Mouse (Mus musculus) kidney, embryonic 15.5 days (tissue): ENCODE data around the gene Syne2. TPM values are rescaled to one million over a fixed set of nuclear protein-coding genes. Genes with fewer than 3 reads are reported as not detected.
"Not testable (repeated sequence)": the region's sequence is repeated elsewhere in the genome, so short reads cannot be mapped to it uniquely, and the experiment has no call there.

Experiments used
- ATAC-seq: fragments of 200-750 bp; cut with Nextera tagmentation; replicated peaks from 2 replicates; pipeline ENCODE4 v1.8.0; 2017; ENCODE audit warnings: moderate TSS enrichment; ENCODE audit not compliant: low FRiP score
- H3K27ac ChIP-seq: fragments of 300-500 bp; sonication (generic); 2 replicates; pipeline ENCODE4 v1.5.1; 2015; ENCODE audit warnings: mild to moderate bottlenecking, inconsistent platforms
- H3K27me3 ChIP-seq: fragments of 300-500 bp; sonication (generic); 2 replicates; pipeline ENCODE4 v1.6.1; 2015; ENCODE audit warnings: inconsistent platforms
- H3K36me3 ChIP-seq: fragments of 300-500 bp; sonication (generic); 2 replicates; pipeline ENCODE4 v1.6.1; 2015; ENCODE audit warnings: inconsistent platforms
- H3K4me1 ChIP-seq: fragments of 300-500 bp; sonication (generic); 2 replicates; pipeline ENCODE4 v1.6.1; 2015; ENCODE audit warnings: inconsistent platforms
- H3K4me2 ChIP-seq: fragments of 300-500 bp; sonication (generic); 2 replicates; pipeline ENCODE4 v1.6.1; 2015; ENCODE audit warnings: moderate library complexity, mild to moderate bottlenecking, inconsistent platforms
- H3K4me3 ChIP-seq: fragments of 300-500 bp; sonication (generic); replicated peaks from 2 replicates; pipeline ENCODE4 v1.5.1; 2015; ENCODE audit warnings: mild to moderate bottlenecking, inconsistent platforms
- H3K9ac ChIP-seq: fragments of 300-500 bp; sonication (generic); 2 replicates; pipeline ENCODE4 v1.6.1; 2015; ENCODE audit warnings: mild to moderate bottlenecking, inconsistent platforms
- H3K9me3 ChIP-seq: fragments of 300-500 bp; sonication (generic); replicated peaks from 2 replicates; pipeline ENCODE4 v1.6.1; 2016; ENCODE audit warnings: inconsistent platforms
- WGBS: fragments of 180-500 bp; shearing (Covaris S2); methylation state at CpG from one replicate; pipeline ENCODE4 v1.1.7; 2015; ENCODE audit warnings: mixed read lengths; 5-methylcytosine and 5-hydroxymethylcytosine counted together
- polyA plus RNA-seq: library from polyadenylated mRNA; unstranded; fragments of >200 nt; fragmentation: Nextera tagmentation; extraction: Ambion mirVana; gene quantifications from 2 replicates; pipeline ENCODE4 v1.2.1, GENCODE M21; 2015

The Syne2 gene
- polyA plus RNA-seq, 1 experiment from 2014 or later, result 60.9 TPM

- Histone ChIP-seq H3K4me3 (no peak overlapping the region), H3K4me2 (no peak overlapping the region), H3K27ac (no peak overlapping the region), H3K4me1 (no peaks in the 10 kb centered on the region), H3K36me3 (peaks cover 98% of the 10 kb centered on the region), H3K9ac (no peak overlapping the region), H3K27me3 (no peaks in the 10 kb centered on the region), H3K9me3 (no peaks in the 10 kb centered on the region)
- 83% methylated on average over 20 of the region's 20 CpGs for WGBS
- no peak for ATAC-seq
Observed at GRCm38 (mm10) chr12:76104596-76105351, 286.8 kb downstream of the Syne2 start.

DNA sequence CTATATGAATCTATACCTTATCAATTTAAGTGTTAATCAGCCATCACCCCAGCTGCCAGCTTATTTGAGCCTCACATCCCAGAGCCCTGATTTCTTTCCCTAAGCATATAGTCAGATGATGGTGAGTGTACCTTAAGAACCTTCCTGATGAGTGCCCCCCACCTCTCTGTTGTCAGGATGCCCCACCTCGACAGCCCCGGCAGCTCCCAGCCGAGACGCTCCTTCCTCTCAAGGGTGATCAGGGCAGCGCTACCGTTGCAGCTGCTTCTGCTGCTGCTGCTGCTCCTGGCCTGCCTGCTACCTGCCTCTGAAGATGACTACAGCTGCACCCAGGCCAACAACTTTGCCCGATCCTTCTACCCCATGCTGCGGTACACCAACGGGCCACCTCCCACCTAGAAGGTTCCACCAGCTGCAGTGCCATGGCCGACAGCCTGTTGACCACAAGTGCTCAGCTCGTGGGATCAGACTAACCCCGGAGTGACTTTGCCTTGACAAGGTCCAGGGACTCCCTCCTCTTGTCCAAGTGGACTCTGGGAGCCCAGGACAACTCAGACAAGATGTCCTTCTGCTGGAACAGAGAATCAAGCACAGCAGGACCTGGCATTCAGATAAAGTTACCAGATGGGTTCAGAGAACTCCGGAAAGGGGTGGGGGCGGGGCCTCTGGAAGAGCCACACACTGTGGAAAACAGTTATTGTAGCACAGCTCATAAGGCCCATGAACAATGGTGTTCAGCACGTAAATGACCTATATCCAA is 291.9 kb downstream of the Syne2 start:
- Histone ChIP-seq H3K9ac (no peak overlapping the region), H3K4me3 (no peak overlapping the region), H3K27me3 (no peaks in the 10 kb centered on the region), H3K27ac (no peak overlapping the region), H3K9me3 (no peaks in the 10 kb centered on the region), H3K4me2 (no peak overlapping the region), H3K36me3 (peaks cover 63% of the 10 kb centered on the region), H3K4me1 (no peaks in the 10 kb centered on the region)
- no peak for ATAC-seq
- 92% methylated on average over 15 of the region's 15 CpGs for WGBS

- Histone ChIP-seq H3K27ac (no peak overlapping the region), H3K4me2 (no peak overlapping the region)
Observed at GRCm38 (mm10) chr12:76111046-76111445, 293.1 kb downstream of the Syne2 start.

GRCm38 (mm10) chr12:76116577-76116976 is 298.6 kb downstream of the Syne2 start:
- 49% methylated on average over 4 of the region's 4 CpGs for WGBS
- no peak overlapping the region for H3K9ac ChIP-seq
- ATAC-seq, result no peak

More at GRCm38 (mm10) chr12:76111046-76111445, 293.1 kb downstream of the Syne2 start:
- no peaks in the 10 kb centered on the region for H3K9me3 ChIP-seq
- WGBS, result 70% methylated on average over 3 of the region's 3 CpGs
- no peaks in the 10 kb centered on the region for H3K4me1 ChIP-seq
- H3K9ac ChIP-seq, result no peak overlapping the region
- no peaks in the 10 kb centered on the region for H3K27me3 ChIP-seq
- peaks cover 51% of the 10 kb centered on the region for H3K36me3 ChIP-seq
- no peak for ATAC-seq
- H3K4me3 ChIP-seq, result no peak overlapping the region

DNA sequence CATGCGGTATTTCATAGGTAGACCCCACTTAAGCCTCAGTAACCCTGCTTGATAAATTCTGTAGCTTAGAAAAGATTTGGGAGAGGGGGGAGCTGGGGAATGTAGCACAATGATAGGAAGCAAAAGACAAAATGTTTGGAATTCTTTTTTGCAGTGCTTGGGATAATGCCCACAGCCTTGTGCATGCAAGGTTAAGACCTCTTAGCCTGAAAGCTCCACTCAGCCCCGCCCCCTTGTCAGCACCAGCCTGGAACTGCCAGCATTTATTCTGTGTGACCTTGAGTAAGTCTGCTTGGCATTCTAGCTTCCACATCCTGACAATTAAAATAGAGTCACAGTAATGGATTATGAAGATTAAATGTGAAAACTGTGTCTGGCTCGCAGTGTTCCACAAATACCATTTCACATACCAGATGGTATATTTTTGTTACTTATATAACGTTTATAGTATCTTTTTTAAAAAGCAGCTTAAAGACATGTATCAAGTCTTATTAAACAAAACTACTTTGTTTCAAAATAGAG is 299.8 kb downstream of the Syne2 start:
- ATAC-seq, result no peak

More at GRCm38 (mm10) chr12:76116577-76116976, 298.6 kb downstream of the Syne2 start:
- Histone ChIP-seq H3K9me3 (no peaks in the 10 kb centered on the region), H3K27me3 (no peaks in the 10 kb centered on the region), H3K27ac (no peak overlapping the region), H3K4me3 (no peak overlapping the region), H3K36me3 (peaks cover under 1% of the 10 kb centered on the region; the same call in 1 of the 2 replicates), H3K4me1 (no peaks in the 10 kb centered on the region), H3K4me2 (no peak overlapping the region)

GRCm38 (mm10) chr12:76123223-76123622 is 305.3 kb downstream of the Syne2 start:
- Histone ChIP-seq H3K27me3 (no peaks in the 10 kb centered on the region), H3K9ac (no peak overlapping the region), H3K27ac (no peak overlapping the region), H3K4me1 (peaks cover under 1% of the 10 kb centered on the region; the same call in 1 of the 2 replicates), H3K9me3 (no peaks in the 10 kb centered on the region), H3K4me2 (no peak overlapping the region), H3K36me3 (no peaks in the 10 kb centered on the region), H3K4me3 (no peak overlapping the region)
- whole genome bisulfite sequencing, result 87% methylated on average over 6 of the region's 6 CpGs
- no peak for ATAC-seq

More for the DNA sequence above, 299.8 kb downstream of the Syne2 start:
- H3K4me1 ChIP-seq, result no peaks in the 10 kb centered on the region
- H3K9me3 ChIP-seq, result no peaks in the 10 kb centered on the region
- H3K9ac ChIP-seq, result no peak overlapping the region
- H3K27me3 ChIP-seq, result no peaks in the 10 kb centered on the region
- no peak overlapping the region for H3K4me2 ChIP-seq
- no peak overlapping the region for H3K27ac ChIP-seq
- 82% methylated on average over 4 of the region's 4 CpGs for WGBS
- H3K36me3 ChIP-seq, result no peaks in the 10 kb centered on the region
- no peak overlapping the region for H3K4me3 ChIP-seq

DNA sequence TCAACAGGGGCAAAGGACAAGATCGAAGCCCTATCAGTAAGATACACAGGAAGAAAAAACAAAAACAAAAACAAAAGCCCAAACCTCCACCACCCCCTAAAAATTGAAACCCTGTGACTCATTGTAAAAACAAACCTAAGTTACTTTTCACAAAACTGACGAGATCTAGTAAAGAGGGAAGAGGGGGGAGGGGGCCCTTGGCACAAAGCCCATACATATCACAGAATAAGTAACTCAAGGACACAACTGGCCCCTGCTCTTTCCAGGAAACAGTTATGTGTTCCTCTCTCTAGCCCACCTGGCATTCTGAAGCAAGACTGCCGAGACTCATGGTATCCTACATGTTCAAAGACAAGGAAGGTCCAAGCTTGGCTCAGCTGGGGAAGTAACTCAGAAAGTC is 310.4 kb downstream of the Syne2 start:
- Histone ChIP-seq H3K27ac (no peak overlapping the region), H3K9ac (no peak overlapping the region), H3K9me3 (no peaks in the 10 kb centered on the region), H3K4me2 (no peak overlapping the region), H3K27me3 (no peaks in the 10 kb centered on the region), H3K4me1 (peaks cover 7% of the 10 kb centered on the region), H3K36me3 (no peaks in the 10 kb centered on the region), H3K4me3 (no peak overlapping the region)
- 32% methylated on average over 3 of the region's 3 CpGs for WGBS
- no peak for ATAC-seq

DNA sequence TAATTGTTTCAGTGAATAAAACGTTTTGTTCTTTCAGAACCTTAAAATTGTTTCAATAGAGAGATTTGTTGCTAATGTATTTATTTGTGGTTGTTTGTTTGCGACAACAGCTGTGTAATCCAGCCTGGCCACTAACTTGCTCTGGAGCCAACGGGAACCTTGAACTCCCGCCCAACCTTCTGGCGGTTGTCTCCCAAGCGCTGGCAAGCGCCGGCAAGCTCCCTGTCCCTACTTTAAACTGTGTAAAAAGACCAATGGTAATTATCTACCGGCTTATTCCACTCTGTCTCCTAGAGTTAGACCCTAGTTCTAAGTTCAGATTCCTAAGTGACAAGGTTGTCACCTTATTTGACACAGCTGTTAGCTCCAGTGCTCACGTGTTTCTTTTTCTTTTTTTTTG is 310.9 kb downstream of the Syne2 start:
- Histone ChIP-seq H3K36me3 (no peaks in the 10 kb centered on the region), H3K27me3 (no peaks in the 10 kb centered on the region), H3K4me3 (no peak overlapping the region), H3K4me1 (peaks cover 7% of the 10 kb centered on the region), H3K27ac (no peak overlapping the region), H3K9me3 (no peaks in the 10 kb centered on the region), H3K4me2 (no peak overlapping the region), H3K9ac (no peak overlapping the region)
- ATAC-seq, result no peak
- WGBS, result 74% methylated on average over 10 of the region's 10 CpGs

DNA sequence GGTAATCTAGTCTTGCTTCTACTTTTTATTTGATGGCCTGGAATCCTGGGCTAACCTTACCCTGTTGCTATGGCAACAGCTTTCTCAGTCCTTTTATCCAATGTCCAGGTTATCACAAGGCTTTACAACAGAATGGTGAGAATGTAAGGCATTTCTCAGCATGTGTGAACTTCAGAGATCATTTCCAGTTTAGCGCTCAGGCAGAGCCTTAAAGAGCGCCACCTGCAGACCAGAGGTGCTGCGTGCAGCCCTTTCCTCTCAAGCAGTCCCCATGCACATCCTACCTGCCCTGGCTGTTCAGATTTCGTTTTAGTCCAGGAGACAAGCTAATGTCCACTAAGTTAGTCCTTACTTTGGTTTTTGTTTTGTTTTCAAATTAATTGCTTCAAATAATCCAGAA is 312.3 kb downstream of the Syne2 start:
- no peak overlapping the region for H3K9ac ChIP-seq
- ATAC-seq, result no peak
- no peaks in the 10 kb centered on the region for H3K27me3 ChIP-seq
- no peaks in the 10 kb centered on the region for H3K36me3 ChIP-seq
- WGBS, result 25% methylated on average over 4 of the region's 4 CpGs
- H3K4me1 ChIP-seq, result peaks cover 7% of the 10 kb centered on the region
- H3K4me3 ChIP-seq, result no peak overlapping the region
- no peak overlapping the region for H3K4me2 ChIP-seq
- no peak overlapping the region for H3K27ac ChIP-seq
- H3K9me3 ChIP-seq, result no peaks in the 10 kb centered on the region

DNA sequence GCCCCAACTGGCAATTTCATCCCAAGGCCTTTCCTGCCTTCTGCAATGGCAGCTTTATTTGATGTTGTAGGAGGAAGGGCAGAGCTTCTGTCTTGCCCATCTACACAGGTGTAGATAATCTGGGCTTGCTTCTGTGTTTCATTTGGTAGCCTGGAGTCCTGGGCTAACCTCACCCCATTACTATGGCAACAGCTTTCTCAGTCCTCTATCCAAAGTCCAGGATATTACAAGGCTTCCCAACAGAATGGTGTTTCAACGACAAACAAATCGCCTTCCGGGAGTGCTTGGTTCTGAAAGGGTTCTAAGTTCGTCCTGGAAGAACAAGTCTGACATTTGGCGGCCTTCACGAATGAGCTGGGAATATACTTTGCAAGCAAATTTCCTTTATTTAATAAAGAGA is 313.0 kb downstream of the Syne2 start:
- no peak overlapping the region for H3K9ac ChIP-seq
- no peak for ATAC-seq

DNA sequence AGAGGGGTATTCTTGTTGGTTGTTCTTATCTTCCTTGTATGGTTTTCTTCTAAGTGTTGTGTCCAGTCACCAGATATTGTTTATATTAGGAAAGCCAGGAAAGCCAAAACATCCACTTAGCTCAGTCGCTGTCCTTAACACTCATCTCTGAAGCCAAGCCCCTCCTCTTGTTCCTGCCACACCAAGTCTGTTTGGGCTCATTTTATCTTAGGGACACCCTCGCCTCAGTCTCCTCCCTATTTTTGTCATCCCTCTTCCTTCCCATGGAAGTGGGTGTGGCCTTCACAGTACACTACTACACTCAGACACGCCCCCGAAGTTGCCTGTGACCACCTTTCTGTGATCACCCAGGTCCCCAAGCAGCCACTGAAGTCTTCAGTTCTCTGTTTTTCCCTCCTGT is 314.7 kb downstream of the Syne2 start:
- no peaks in the 10 kb centered on the region for H3K36me3 ChIP-seq
- no peak overlapping the region for H3K4me2 ChIP-seq
- no peak overlapping the region for H3K4me3 ChIP-seq
- H3K9ac ChIP-seq, result no peak overlapping the region
- no peaks in the 10 kb centered on the region for H3K27me3 ChIP-seq
- peaks cover 7% of the 10 kb centered on the region for H3K4me1 ChIP-seq
- H3K27ac ChIP-seq, result no peak overlapping the region
- 77% methylated on average over 4 of the region's 4 CpGs for WGBS
- no peak for ATAC-seq
- no peaks in the 10 kb centered on the region for H3K9me3 ChIP-seq

More for the DNA sequence above, 313.0 kb downstream of the Syne2 start:
- Histone ChIP-seq H3K36me3 (no peaks in the 10 kb centered on the region), H3K4me2 (no peak overlapping the region), H3K4me1 (peaks cover 7% of the 10 kb centered on the region), H3K27me3 (no peaks in the 10 kb centered on the region), H3K27ac (no peak overlapping the region), H3K9me3 (no peaks in the 10 kb centered on the region), H3K4me3 (no peak overlapping the region)
- 88% methylated on average over 6 of the region's 6 CpGs for WGBS

- H3K4me1 ChIP-seq, H3K27ac ChIP-seq, H3K9ac ChIP-seq, ATAC-seq, H3K27me3 ChIP-seq, H3K9me3 ChIP-seq, H3K36me3 ChIP-seq, H3K4me2 ChIP-seq, H3K4me3 ChIP-seq: not testable (repeated sequence)
- WGBS, result 82% methylated on average over 9 of the region's 9 CpGs
Observed at GRCm38 (mm10) chr12:76133081-76133480, 315.1 kb downstream of the Syne2 start.
